In genomic region chr13:24287381-24287780, GRCm38 (mm10) we compare ENCODE assay signal across 18 mouse cellular contexts. TPM values are rescaled to one million over a fixed set of nuclear protein-coding genes. Genes with fewer than 3 reads are reported as not detected.
DNase-seq lines count a peak whose midpoint lies in the region; ATAC-seq and TF ChIP-seq lines count a peak whose summit lies in the region.
"Had no signal": no experiment of that assay in that cellular context is flagged by ENCODE, and none has a peak within 500 bp of the region (broad histone marks: within the 10 kb centered on the region; RNA-seq: fewer than 3 reads in every experiment).

No protein-coding gene starts in this region.

- intact Hi-C loops in gastrocnemius, adult 2 months (cut with DNase I), result no loop called here

- DNase-seq in cerebellum, postnatal 4 days (ENCODE audit: low spot score in 2 of 2), result no peak
- DNase-seq in midbrain, postnatal 0 days (ENCODE audit: low spot score), result peak; percentile 19
- DNase-seq in midbrain, embryonic 14.5 days, result no peak
- DNase-seq in cerebellum, adult 9-11 months, result peak; percentile 70
- no peak for DNase-seq in gastrocnemius, adult 2 months
- no peak for DNase-seq in right cerebral cortex, postnatal 36 days (ENCODE audit: low spot score in 2 of 2)
- DNase-seq: B cell, adult 2 months; heart, postnatal 14 days; liver, postnatal 0 days; lung, postnatal 14 days; thymus, adult 2 months had no signal

- H3K4me2 ChIP-seq in midbrain, postnatal 0 days (ENCODE audit: low read depth, low read length, poor library complexity, severe bottlenecking), result no peak overlapping the region
- H3K4me2 ChIP-seq in midbrain, embryonic 14.5 days (ENCODE audit: low read length), result no peak overlapping the region
- H3K4me2 ChIP-seq in intestine, postnatal 0 days (replicated peaks; ENCODE audit: low read depth), result no peak overlapping the region
- H3K4me2 ChIP-seq: heart, embryonic 11.5 days; stomach, embryonic 15.5 days had no signal

- ATAC-seq in cerebellum, adult (ENCODE audit: insufficient number of reproducible peaks, low FRiP score, low TSS enrichment), result peak; percentile 77
- ATAC-seq in midbrain, postnatal 0 days (ENCODE audit: low FRiP score), result no peak
- ATAC-seq in midbrain, embryonic 14.5 days (ENCODE audit: low FRiP score, low TSS enrichment), result no peak
- ATAC-seq in intestine, postnatal 0 days, result no peak
- ATAC-seq: hindbrain, embryonic 16.5 days; liver, postnatal 0 days; midbrain, embryonic 16.5 days had no signal

- H3K9ac ChIP-seq in midbrain, postnatal 0 days (replicated peaks; ENCODE audit: low read length, poor library complexity, severe bottlenecking), result no peak overlapping the region
- H3K9ac ChIP-seq in midbrain, embryonic 14.5 days (replicated peaks; ENCODE audit: low read length), result no peak overlapping the region
- no peak overlapping the region for H3K9ac ChIP-seq in intestine, postnatal 0 days (ENCODE audit: low read depth, low read length)
- H3K9ac ChIP-seq: liver, postnatal 0 days; stomach, embryonic 15.5 days had no signal

- no peak overlapping the region for H3K4me3 ChIP-seq in midbrain, postnatal 0 days (ENCODE audit: low read depth, low read length)
- no peak overlapping the region for H3K4me3 ChIP-seq in midbrain, embryonic 14.5 days (replicated peaks; ENCODE audit: low read depth, low read length)
- H3K4me3 ChIP-seq in intestine, postnatal 0 days (ENCODE audit: low read depth, low read length), result no peak overlapping the region
- no peak overlapping the region for H3K4me3 ChIP-seq in gastrocnemius, adult 2 months
- H3K4me3 ChIP-seq: megakaryocyte, embryonic 14.5 days; stomach, embryonic 15.5 days had no signal

- no peaks in the 10 kb centered on the region for H3K4me1 ChIP-seq in midbrain, postnatal 0 days (ENCODE audit: insufficient read depth, low read length)
- no peaks in the 10 kb centered on the region for H3K4me1 ChIP-seq in midbrain, embryonic 14.5 days (ENCODE audit: control insufficient read depth, insufficient read depth, low read length)
- H3K4me1 ChIP-seq in intestine, postnatal 0 days (replicated peaks; ENCODE audit: control insufficient read depth, insufficient read depth, low read length), result no peaks in the 10 kb centered on the region
- H3K4me1 ChIP-seq: megakaryocyte, embryonic 14.5 days; stomach, embryonic 15.5 days had no signal

- H3K9me3 ChIP-seq in midbrain, postnatal 0 days (ENCODE audit: low read length), result no peaks in the 10 kb centered on the region
- no peaks in the 10 kb centered on the region for H3K9me3 ChIP-seq in midbrain, embryonic 14.5 days (ENCODE audit: control insufficient read depth, low read length)
- H3K9me3 ChIP-seq in intestine, postnatal 0 days (ENCODE audit: control insufficient read depth), result no peaks in the 10 kb centered on the region
- H3K9me3 ChIP-seq: stomach, embryonic 15.5 days had no signal

- no peaks in the 10 kb centered on the region for H3K36me3 ChIP-seq in midbrain, postnatal 0 days (ENCODE audit: insufficient read depth, low read length)
- no peaks in the 10 kb centered on the region for H3K36me3 ChIP-seq in midbrain, embryonic 14.5 days (ENCODE audit: control insufficient read depth, insufficient read depth, low read length)
- H3K36me3 ChIP-seq in intestine, postnatal 0 days (ENCODE audit: control insufficient read depth, insufficient read depth), result no peaks in the 10 kb centered on the region
- H3K36me3 ChIP-seq: stomach, embryonic 15.5 days had no signal

- no peaks in the 10 kb centered on the region for H3K27me3 ChIP-seq in midbrain, postnatal 0 days (ENCODE audit: insufficient read depth, low read length)
- H3K27me3 ChIP-seq in midbrain, embryonic 14.5 days (ENCODE audit: control insufficient read depth, insufficient read depth, low read length), result no peaks in the 10 kb centered on the region
- H3K27me3 ChIP-seq in intestine, postnatal 0 days (replicated peaks; ENCODE audit: control insufficient read depth, insufficient read depth, low read length), result no peaks in the 10 kb centered on the region
- H3K27me3 ChIP-seq: stomach, embryonic 15.5 days had no signal

- H3K27ac ChIP-seq in midbrain, postnatal 0 days (ENCODE audit: low read depth, low read length), result no peak overlapping the region
- H3K27ac ChIP-seq in midbrain, embryonic 14.5 days (replicated peaks; ENCODE audit: low read depth, low read length), result no peak overlapping the region
- H3K27ac ChIP-seq in intestine, postnatal 0 days (ENCODE audit: low read depth, low read length), result no peak overlapping the region
- H3K27ac ChIP-seq in gastrocnemius, adult 2 months, result no peak overlapping the region
- H3K27ac ChIP-seq: stomach, embryonic 15.5 days had no signal

- no peak for TF ChIP-seq CTCF in midbrain, postnatal 0 days (IDR thresholded peaks at IDR 0.05)
- no peak for TF ChIP-seq CTCF in intestine, postnatal 0 days (IDR thresholded peaks at IDR 0.05; ENCODE audit: low read depth)
- no peak for TF ChIP-seq CTCF in gastrocnemius, adult 2 months (IDR thresholded peaks at IDR 0.05)

- WGBS in midbrain, postnatal 0 days, result 85% methylated on average over 2 of the region's 2 CpGs
- 84% methylated on average over 2 of the region's 2 CpGs for WGBS in midbrain, embryonic 14.5 days
- whole genome bisulfite sequencing in intestine, postnatal 0 days, result 82% methylated on average over 2 of the region's 2 CpGs

RNA-seq across cellular contexts. Expression of gene Carmil1, which starts 6.8 kb away (rescaled TPM):
- total RNA-seq in midbrain, postnatal 0 days (2014; rRNA removed), result 47.6 and 56.8 TPM in 2 replicates
- polyA plus RNA-seq in midbrain, postnatal 0 days (2015; fragmentation: Nextera tagmentation; extraction: Ambion mirVana), result 38.5 and 40.7 TPM in 2 replicates
- polyA plus RNA-seq in midbrain, embryonic 14.5 days (2014; fragmentation: Nextera tagmentation; extraction: Ambion mirVana), result 29.4 and 32.3 TPM in 2 replicates
- polyA plus RNA-seq in intestine, postnatal 0 days (2015; fragmentation: Nextera tagmentation; extraction: Ambion mirVana), result 25.6 and 25.9 TPM in 2 replicates
- total RNA-seq in gastrocnemius, adult 2 months (2021), result 1 to 10 TPM; 2.3 to 2.8 TPM

RNA-seq across cellular contexts. Expression of gene Cmah, which starts 39.8 kb away (rescaled TPM):
- total RNA-seq in midbrain, postnatal 0 days (2014; rRNA removed), result 0.05 TPM in 2 replicates
- polyA plus RNA-seq in midbrain, postnatal 0 days (2015; fragmentation: Nextera tagmentation; extraction: Ambion mirVana), result 0.14 and 0.17 TPM in 2 replicates
- polyA plus RNA-seq in midbrain, embryonic 14.5 days (2014; fragmentation: Nextera tagmentation; extraction: Ambion mirVana), result 0.14 TPM in 1 of 2 replicates, not detected in the other
- 0.60 and 1.4 TPM in 2 replicates for polyA plus RNA-seq in intestine, postnatal 0 days (2015; fragmentation: Nextera tagmentation; extraction: Ambion mirVana)
- 1 to 10 TPM; 1.9 to 2.2 TPM for total RNA-seq in gastrocnemius, adult 2 months (2021)

Comparison
In these comparisons a context has a peak if more than half of its experiments do, and no peak if none do; other contexts are left out.
1. DNase-seq: peak in midbrain, postnatal 0 days (single experiment) and cerebellum, adult 9-11 months (single experiment); none in cerebellum, postnatal 4 days (0 of 2), midbrain, embryonic 14.5 days (single experiment), gastrocnemius, adult 2 months (single experiment) and right cerebral cortex, postnatal 36 days (0 of 2).